Mouse (Mus musculus): ENCODE results near the gene Arpp21. TPM values are rescaled to one million over a fixed set of nuclear protein-coding genes. Genes with fewer than 3 reads are reported as not detected.

The Arpp21 gene
- polyA plus RNA-seq, 1 experiment: not detected

DNA sequence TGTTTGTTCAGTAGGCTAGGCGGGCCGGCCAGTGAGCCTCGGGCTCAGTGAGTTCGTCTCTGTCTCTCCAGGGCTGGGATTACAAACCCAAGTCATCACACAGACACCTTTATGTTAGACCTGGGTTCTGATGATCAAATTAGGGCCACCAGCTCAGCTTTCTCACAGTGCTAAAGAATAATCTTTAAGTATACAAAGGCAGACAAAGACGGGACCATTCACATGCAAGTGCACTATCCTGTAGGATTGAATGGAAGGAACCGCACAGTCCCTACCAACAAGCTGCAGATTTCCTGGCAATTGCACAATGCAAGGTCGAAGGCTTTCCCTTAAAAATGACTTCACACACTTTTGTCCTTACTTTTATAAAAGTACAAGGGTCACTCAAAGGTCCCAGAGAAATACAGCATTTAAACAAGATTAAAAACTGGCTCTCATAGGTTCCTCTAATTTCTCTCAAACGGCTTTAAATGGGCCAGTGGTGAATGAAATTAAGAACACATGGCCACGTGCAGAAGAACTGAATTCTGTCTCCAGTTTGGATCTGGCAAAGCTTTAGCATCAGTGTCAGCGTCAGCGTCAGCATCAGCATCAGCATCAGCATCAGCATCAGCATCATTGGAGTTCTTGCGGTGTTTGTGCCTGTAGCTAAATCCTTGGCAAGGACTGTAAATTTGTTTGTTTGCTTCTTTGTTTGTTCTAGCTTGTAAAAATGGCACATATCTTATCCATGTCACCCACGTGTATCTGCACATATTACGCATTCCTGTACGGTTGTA is 117.9 kb downstream of the Arpp21 start:
- no peak for TF ChIP-seq GATA1 (IDR thresholded peaks at IDR 0.05; ENCODE audit: low read length)

DNA sequence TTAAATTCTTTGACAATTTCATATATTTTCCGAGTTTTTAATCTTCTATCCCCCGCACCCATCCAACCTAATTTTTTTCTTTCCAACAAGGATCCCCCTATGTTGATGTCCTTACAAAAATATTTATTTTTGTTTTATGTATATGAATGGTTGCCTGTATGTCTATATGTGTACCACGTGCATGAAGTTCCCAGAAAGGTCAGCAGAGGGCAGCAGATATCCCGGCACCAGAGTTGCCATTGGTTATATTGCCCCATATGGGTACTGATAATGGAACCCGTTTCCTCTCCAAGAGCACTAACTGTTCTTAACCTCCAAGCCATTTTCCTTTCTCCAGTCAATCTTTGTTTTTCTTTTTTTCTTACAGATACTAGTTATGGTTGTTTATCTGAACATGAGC is 124.1 kb downstream of the Arpp21 start:
- TF ChIP-seq GATA1 (IDR thresholded peaks at IDR 0.05; ENCODE audit: low read length): no peak

DNA sequence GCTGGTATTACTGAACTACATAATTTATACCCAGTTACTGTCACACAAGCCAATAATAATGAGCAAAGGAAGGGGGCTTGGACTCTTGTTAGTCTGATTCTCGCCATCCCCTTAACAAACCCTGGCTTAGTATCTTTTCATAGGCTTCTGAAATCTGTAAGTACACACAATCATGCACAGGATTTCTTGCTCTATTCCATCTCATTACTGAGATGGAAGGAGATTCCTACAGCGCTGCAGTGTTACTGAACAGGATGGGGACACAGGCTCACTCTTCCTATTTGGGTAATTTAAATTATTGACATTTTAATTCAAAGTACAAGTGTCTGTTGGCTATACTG is 132.9 kb downstream of the Arpp21 start:
- TF ChIP-seq GATA1 (IDR thresholded peaks at IDR 0.05; ENCODE audit: low read length): no peak

DNA sequence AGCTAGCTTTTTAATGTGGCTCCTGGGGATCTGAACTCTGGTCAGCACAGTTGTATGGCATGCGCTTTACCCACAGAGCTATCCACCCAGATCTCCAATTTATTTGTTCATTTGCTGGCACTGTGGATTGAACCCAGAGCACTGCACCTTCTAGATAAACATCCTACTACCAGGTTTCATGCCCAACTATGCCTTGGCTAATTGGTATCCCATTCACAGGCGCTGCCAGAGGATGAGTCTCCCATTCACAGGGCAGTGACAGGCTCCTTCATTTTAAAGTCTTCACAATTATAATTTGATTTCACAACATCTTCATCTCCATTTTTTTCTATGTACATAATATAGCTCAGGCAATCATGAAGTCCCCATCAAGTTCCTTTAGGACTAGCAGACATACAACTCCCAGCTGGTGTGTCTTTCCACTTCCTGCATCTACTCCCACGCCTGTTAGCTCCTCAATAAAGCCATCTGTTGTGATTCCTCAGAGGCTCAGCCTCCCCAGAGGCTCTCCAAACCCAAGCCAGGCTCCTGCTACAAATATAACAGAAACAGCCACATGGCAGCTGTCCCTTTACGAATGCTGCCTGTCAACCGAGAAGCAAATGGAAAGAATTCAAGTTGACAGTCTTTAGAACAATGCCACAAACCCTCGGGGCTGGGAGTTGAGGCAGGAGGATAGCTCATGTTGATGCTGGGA is 133.4 kb downstream of the Arpp21 start:
- TF ChIP-seq GATA1 (IDR thresholded peaks at IDR 0.05; ENCODE audit: low read length): no peak

DNA sequence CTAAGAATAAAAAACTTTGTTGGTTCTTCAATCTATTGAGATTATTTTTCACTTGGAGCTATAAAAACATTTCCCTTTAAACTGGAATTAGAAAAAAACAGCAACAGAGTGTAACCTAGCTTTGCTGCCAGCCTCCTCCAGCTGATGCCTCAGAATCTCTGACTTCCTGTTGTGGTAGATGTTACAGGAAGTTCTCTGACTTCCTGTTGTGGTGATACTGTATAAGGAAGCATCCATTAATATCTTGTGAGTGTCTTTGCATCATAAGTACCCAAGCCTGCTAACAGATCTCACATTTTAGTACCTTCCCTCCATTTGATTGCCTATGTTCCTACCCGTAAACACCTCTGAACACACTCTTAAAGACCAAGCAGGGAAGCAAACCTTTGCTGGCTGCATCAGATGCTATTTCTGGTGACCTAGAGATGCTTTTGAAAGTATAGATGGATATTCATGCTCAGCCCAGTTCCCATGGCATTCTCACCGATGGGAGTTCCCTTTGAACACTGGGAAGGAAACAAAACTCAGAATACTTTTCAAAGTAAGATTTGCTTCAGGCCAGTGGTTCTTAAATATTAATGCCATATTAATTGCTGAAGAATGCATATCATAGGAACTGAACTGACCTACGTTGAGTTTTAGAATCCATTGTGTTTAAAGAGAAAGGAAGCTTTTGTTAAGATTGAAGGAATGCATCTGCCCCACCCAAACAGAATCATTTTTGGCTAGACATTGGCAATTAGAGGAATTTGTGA is 134.7 kb downstream of the Arpp21 start:
- TF ChIP-seq GATA1 (IDR thresholded peaks at IDR 0.05; ENCODE audit: low read length): no peak

DNA sequence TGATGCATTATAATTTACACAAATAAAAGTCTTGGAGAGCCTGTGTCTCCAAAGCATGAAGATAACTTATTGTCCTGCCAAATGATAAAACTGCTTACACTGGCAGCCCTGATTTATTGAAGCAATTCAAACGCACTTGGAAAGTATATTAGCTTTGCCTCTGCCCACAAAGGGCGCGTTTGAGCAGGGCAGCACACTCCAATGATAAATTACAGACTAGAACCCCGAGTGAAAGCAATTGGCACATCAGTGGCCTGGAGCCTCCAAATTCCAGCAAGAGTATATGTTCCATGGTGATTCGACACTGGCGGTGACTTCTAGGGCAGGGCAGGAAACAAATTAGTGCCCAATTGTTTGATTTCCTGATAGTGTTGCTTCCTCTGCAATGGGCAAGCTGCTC is 137.5 kb downstream of the Arpp21 start:
- no peak for TF ChIP-seq GATA1 (IDR thresholded peaks at IDR 0.05; ENCODE audit: low read length)

DNA sequence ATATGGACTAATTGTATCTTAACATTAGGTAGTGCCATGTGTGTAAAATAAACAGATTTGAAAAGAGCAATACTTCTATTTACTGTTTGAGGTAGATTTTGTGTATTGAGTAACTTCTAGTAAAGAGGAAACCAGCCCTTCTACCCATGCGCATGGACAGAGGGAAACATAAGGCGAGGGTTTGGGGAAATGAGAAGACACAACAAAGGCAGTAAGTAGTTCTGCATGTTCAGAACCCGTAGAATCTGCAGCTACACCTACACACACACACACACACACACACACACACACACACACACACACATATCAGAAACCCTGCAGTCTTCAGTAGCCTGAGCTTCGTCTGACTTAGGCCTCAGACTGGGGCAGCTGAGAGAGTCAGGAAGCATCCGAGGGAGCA is 140.0 kb downstream of the Arpp21 start:
- TF ChIP-seq GATA1 (IDR thresholded peaks at IDR 0.05; ENCODE audit: low read length): no peak

DNA sequence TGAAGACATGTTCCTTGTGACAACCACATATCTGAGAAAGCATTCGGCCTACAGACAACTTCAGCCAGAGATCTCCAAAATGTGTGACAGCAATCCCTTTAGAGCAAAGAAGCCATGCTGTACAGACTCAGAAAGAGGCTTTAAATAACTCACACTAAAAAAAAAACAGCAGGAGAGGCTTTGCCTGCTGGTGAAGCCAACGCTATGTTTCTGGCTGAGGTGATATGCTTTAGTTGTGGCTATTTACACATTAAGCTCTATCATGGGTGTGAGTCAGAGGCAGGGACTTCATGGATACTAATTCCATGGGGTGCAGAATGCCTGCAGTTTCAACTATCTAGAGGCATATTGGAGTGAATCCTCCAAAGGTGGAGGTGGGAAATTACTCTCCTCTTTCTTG is 140.5 kb downstream of the Arpp21 start:
- no peak for TF ChIP-seq GATA1 (IDR thresholded peaks at IDR 0.05; ENCODE audit: low read length)

DNA sequence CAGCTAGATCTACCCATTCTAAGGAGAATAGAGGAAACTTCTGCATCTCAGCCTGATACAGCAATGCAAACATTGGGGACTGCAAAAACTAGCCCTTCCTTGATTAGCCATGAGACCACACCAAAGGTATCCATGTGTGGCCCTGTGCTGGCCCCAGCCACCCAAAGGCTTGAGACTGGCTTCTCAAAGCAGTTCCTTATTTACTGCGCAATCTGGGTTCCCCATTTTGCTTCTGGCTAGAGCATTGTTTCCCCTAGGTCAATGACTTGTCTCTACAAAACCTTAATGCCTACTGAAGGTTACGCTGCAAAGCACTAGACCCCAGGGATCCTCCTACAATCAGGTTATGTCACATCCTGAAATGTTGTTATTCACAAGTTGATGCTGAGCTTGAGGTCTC is 156.8 kb downstream of the Arpp21 start:
- no peak for TF ChIP-seq GATA1 (IDR thresholded peaks at IDR 0.05; ENCODE audit: low read length)

DNA sequence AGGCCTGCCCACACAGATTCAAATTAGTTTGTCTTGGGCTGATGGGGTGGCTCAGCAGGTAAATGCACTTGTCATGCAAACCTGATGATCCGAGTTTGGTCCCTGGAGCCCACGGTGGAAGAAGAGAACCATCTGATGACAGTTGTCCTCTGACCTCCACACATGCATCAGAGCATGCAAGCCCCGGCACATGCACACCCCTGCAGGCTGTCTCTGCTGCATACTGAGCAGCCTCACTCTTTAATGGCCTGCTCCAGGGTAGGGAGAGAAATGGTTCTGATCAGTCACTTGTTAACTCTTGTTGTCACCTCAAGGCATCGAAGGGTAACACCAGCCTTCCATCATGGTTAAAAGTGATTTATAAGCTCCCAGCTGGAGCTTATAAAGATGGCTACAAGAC is 157.3 kb downstream of the Arpp21 start:
- TF ChIP-seq GATA1 (IDR thresholded peaks at IDR 0.05; ENCODE audit: low read length): no peak

DNA sequence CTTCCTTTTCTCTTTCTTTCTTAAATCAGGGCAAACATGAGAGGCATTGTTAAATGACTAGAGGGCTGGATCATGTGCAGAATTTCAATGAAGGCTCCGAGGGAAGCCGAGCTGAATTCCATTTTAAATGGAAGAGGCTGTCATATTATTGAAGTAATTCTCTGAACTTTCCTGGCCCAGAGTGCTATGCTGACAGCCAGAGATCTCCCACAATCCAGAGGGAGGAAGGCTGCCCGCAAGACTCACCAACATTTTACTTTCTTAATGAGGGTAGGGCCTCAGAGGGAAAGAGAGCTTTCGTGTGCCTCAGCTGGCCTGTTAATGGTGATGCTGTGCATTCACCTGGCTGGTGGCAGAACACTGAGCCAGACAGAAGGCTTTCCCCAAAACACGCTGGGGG is 160.5 kb downstream of the Arpp21 start:
- no peak for TF ChIP-seq GATA1 (IDR thresholded peaks at IDR 0.05; ENCODE audit: low read length)

DNA sequence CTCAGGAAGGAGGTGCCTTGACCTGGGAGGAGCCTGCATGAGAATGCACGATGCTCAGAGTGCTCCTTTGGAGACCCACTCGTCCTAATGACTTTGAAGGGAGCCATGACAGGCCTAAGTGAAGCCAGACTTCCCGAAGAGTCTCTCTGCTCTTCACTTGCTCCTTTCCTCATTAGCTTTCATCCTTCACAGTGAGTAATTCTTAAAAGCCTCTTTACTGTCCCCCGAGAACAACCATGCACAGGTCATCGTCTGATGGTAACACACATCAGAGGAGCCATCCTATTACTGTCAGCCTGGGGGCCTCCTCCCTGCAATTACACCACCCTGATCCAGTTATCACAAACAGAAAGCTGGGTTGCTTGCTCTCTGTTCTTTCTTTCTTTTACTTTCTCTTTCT is 160.9 kb downstream of the Arpp21 start:
- no peak for TF ChIP-seq GATA1 (IDR thresholded peaks at IDR 0.05; ENCODE audit: low read length)

DNA sequence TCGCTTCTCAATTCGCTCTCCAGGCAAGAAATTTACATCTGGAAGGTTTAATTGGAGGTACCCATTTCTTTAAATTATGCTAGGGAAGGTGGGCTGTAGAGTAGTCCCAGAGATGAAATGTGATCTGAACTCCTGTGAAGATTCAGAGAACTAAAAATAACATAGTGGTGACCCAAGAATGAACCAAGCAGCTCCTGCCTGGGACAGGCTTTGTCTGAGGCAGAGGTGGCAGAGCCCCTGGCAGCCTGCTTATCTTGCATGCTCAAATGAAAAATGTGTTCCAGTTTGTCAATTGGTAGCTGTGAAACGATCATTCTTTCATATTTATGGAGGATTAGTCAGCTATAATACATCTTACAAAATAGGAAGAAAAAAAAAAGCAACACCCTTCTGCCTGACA is 164.4 kb downstream of the Arpp21 start:
- TF ChIP-seq GATA1 (IDR thresholded peaks at IDR 0.05; ENCODE audit: low read length): no peak

DNA sequence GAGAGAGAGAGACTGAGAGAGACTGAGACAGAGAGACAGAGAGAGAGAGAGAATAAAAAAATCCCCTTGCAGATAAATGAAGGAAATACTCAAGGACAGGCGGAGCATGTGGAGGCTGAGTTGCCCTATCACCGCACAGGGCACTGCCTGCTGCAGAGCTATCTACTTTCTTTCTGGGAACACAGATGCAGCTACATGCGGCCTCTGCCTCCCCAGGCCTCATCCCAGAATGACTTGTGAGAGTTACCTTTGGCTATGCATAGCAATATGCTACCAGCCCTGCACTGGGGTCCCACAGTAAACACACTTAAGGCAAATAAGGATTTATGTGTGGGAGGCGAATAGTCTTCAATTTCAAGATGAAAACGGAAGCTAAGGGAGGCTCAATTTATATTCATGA is 164.8 kb downstream of the Arpp21 start:
- no peak for TF ChIP-seq GATA1 (IDR thresholded peaks at IDR 0.05; ENCODE audit: low read length)

DNA sequence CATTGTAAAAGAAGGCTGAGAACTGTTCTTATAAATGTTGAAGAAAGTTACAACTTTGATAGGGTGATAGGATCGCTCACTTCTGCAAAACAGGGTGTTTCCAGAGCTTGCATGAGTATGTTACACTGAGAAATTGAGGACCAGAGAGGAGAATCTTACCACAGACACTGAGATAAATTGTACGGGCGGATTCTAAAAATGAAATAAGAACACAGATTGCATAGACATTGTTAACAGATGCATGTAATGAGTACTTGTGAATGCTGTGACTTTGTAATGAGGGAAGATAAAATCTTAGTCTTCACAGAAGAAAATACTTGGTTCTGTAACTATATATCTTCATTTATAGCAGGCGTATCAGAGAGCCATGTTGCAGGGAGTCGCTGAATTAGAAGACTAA is 167.5 kb downstream of the Arpp21 start:
- TF ChIP-seq GATA1 (IDR thresholded peaks at IDR 0.05; ENCODE audit: low read length): no peak

DNA sequence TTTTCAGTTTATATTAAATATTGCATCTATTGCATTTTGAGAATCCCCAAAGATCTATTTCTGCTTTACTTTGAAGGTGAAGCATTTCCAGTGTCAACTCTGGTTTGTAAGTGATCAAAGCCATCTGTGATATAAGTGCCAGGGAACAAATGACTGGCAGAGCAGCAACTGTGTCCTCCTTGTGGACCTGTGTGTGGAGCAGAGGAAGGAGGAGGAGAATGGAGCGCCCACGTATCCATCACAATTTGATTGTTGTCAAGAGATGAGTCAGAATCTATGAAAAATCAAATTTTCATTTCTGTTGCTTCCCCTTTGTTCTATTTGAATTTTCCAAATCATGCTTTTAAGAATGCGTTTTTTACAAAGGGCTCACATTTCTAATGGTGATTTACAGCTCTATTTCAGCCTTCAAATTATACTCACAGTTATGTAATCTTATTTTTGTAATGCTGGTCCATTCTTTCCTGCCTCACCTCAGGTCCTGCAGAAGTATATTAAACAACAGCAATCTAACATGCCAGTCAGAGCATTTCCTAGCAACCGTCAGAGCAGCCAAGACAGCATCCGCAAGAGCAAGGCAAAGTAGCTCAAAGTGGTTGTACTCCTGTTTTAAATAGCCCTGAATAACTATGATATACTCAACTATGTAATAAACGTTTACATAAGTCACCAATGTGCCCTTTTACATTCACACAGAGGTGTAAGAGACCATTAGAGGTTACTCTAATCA is 174.9 kb downstream of the Arpp21 start:
- no peak for TF ChIP-seq GATA1 (IDR thresholded peaks at IDR 0.05; ENCODE audit: low read length)

All from G1E-ER4 (cell line).